Mouse (Mus musculus) cerebellum, postnatal 10 days (tissue): ENCODE data around the gene Vtcn1.

Experiments used
- DNase-seq, 2 experiments: peaks; one replicate each; pipeline ENCODE4 v3.0.0; 2021; ENCODE audit warnings: mixed read lengths in 2 of 2

The Vtcn1 gene

GRCm38 (mm10) chr3:100857139-100857538 lies 31.9 kb downstream of the Vtcn1 start:
- DNase-seq: no peak

DNA sequence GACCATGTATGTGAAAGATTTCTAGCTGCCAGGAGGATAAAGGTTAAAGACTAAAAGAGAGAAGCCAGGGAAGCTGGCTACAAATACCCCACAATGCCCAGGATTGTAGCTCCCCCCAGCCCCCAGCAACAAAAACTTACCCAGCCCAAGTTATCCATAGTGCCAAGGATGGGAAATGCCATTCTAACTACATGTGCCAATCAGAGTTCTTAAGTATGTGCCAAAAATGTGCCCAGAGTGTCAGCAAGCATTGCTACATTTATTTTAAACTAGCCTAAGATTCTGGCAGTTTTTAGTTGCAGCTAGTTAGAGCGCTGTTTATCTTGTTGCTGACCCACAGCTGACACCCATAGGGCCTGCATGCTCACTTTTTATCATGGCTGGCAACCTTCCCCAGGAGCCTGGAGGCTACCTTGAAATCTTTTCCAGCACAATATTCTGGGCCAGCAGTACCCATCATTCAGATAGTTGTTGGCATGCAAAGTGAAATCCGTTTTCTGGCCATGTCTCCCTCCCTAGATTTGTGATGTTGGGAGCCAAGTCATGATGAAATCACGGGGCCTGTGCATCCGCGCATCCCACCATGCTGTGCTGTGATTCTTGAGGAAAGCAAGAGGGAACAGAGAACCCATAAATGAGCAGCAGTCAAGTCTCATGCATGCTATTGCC lies 33.2 kb downstream of the Vtcn1 start:
- DNase-seq: peak; percentile 76 to 82

- DNase-seq: peak; percentile 7 to 13
Measured at GRCm38 (mm10) chr3:100861307-100862303, 36.3 kb downstream of the Vtcn1 start.

- DNase-seq: no peak
Measured at GRCm38 (mm10) chr3:100866946-100867345, 41.7 kb downstream of the Vtcn1 start.

GRCm38 (mm10) chr3:100877057-100877456 lies 51.8 kb downstream of the Vtcn1 start:
- peak; percentile 34 to 57 for DNase-seq

DNA sequence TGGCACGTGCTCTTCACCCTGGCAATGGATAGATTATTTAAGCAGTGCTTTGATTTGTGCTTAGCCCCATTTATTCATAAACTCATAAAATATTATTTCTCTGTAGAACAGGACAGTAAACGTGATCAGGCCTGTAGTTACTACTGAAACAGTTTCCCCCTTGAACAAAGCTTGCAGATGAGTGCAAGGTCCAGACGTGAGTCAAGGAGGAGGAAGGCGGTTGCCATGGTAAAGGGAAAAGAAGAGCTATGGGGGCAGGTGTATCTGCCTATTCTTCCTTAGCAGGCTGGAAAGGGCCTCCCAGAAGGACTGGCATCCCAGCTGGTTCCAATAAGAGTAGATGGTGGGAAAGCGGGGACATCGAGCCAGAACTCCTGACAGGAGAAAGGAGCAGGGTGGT lies 56.1 kb downstream of the Vtcn1 start:
- DNase-seq: peak in 1 of 2 experiments; percentile 16

DNA sequence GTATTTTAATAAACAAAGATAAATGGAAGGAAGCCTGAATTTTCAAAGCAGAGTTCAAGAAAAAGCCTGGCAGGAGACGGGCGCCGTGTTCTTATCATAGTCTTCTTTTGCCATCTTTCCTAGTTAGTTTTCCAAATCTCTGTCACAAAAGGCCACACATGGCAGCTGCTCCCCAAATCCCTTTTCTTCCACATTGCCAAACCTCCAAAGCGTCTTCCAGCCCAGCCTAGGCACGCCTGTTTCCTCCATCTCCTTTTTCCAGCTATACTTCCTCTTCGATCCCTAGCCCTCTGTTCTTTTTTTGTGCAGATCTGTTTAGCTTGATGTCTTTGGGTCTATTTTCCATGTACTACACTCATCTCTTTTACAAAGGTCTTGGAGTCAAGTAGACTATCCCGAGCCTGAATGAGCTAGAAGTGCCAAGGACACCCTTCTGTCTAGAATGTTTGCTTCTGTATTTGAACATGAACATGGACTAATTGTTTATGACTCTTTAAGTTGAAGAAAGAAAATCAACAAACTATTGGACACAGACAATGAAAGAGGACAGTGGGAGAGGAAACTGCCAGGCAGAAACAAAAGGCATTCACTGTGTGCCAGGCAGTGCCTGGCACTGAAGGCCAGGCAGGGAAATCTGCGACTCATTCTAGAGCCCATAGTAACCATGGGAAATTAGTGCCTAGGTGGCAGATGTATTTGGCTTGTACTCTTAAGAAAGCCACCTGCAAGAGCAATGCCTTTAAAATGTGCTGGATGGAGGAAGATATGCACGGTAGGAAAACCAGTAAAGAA lies 56.8 kb downstream of the Vtcn1 start:
- peak; percentile 16 for DNase-seq

DNA sequence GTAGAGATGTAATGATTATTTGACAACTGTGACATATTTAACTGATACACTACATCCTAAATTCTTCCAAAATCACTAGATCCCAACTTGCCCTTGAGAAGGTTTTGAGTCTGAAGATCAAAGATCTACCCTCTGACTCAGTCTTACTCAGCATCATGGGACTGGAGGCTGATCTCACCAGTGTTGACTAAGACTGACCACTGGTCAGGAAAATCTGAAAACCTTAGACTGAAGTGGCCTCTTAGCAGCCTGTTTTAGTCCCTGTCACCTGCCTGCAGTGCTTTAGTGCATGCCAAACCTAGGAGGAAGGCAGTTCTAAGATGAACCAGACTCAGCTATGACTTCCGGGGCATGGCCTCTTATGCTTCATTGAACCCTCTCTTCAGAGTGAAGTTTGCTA lies 64.0 kb downstream of the Vtcn1 start:
- DNase-seq: no peak

DNA sequence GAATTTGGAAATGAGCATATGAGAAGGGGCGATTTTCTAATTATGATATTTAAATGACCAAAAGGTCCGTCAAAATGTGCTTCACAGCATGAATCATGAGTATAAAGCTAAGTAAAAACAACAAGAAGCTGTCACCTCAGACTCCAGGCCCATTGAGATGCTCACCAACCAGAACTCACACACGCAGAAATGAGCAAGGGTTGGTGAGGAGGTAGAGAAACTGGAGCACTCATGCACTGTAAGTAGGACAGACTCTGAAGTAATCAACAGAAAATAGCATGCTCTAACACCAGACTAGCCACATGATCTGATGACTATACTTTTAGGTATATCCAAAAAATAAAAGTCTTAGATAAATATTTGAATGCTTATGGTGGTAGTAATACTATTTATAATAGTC lies 65.1 kb downstream of the Vtcn1 start:
- DNase-seq: no peak

DNA sequence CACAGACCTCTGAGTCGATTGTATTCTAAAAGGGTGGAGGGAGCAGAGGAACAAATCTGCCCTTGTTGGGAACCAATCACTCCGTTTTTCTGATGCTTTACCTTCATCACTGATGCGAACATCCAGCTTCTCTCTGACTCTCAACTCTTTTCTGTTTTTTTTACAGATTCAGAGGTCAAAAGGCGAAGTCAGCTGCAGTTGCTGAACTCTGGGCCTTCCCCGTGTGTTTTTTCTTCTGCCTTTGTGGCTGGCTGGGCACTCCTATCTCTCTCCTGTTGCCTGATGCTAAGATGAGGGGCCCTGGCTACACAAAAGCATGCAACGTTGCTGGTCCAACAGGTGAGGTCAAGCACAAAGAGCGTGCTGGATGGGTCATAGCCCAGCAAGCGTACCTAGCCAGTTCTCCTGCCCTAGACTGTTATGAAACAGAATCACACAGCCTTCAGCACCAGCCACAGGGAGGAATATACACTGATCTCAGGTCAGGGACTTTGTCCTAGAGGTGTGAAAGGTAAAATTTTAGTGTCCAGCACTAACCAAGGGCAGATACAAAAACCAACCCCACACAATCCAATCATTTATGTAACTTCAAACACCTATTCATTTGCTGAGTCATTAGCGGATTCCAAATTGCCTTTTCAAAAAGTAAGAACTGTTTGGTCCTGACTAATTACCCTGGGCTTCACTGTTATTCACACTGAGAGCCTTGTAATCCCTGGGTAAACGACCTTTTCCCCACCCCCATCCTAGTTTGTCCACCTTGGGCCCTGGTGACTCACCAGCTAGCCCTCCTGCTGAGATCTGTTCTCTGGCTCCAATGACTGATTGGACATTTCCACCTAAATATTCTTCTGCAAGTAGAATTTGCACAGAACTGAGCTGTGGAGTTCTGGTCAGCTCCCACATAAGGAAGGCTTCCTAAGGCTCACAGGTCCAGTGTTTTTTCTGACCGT lies 67.4 kb downstream of the Vtcn1 start:
- DNase-seq: no peak

- no peak for DNase-seq
Measured at GRCm38 (mm10) chr3:100895500-100895899, 70.2 kb downstream of the Vtcn1 start.

DNA sequence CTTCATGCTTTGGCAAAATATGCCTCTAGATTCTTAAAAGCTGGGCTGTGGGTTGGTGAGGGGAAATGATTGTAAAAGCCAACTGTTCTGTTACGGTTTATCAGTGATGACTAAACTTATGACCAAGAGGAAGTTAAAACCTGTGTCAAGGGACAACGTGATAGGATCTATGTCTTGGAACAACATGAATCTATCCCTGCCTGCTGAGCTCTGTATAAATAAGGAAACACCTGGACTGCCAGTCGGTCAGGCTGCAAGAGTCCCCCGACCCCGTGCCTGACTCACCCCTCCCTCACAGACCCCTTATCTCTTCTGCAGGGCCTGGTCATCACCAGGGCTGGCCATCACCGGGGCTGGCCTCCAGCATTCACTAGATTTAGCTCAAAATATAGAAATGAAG lies 80.9 kb downstream of the Vtcn1 start:
- DNase-seq: no peak

DNA sequence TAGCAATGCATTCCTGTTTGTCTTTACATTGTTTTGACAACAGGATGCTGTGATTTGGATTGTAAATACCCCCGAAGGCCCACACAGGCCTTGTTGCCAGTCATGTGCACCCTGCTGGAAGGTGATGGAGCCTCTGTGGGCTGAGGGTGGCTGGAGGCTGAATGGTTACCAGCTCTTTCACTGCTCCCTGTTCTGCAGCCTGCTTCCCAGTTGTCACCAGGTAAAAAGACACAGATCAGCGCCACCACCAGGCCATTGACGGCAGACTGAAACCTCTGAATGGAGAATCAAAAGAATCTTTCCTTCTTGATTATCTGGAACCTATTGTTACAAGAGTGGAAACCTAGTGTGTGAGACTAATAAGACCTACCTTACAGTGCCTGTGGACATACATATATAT lies 81.7 kb downstream of the Vtcn1 start:
- DNase-seq: peak; percentile 49 to 50

DNA sequence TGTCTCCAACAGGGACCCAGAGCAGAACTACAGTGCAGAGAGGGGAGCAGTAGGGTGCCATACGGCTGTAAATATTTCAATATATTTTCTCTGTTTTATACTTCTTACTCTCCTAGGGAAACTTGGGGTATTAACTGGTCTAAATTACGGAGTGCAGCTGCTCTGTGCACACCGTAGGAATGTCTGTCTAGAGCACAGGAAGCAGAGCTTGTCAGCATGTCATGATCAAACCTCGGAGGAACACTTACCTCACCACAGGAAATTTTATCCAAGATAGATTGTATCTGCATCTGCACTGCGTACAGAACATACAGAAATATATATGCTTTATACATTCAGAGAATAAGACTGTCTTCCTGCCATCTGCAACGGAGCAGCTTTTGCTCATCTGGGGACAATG lies 83.3 kb downstream of the Vtcn1 start:
- DNase-seq: no peak

- no peak for DNase-seq
Measured at GRCm38 (mm10) chr3:100910621-100911020, 85.4 kb downstream of the Vtcn1 start.

GRCm38 (mm10) chr3:100911026-100911425 lies 85.8 kb downstream of the Vtcn1 start:
- no peak for DNase-seq

GRCm38 (mm10) chr3:100911498-100912213 lies 86.4 kb downstream of the Vtcn1 start:
- no peak for DNase-seq

DNA sequence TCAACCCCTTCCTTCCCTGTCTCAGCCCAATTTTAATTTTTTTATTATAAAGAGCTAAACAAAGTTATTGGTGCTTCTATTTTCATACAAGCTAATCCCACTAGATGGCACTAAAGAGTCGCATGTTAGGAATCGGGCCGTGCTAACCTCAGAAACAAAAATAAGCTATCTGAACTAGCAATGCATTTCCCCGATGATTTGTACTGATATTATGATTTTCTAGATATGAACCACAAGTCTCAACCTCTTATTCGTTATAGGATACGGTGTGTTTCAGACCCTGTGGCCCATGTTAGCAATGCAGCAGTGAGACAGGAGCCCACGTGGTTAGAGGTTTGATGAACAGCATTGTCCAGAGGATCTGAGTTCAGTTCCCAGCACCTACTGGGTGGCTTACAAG lies 91.6 kb downstream of the Vtcn1 start:
- peak; percentile 40 to 76 for DNase-seq

DNA sequence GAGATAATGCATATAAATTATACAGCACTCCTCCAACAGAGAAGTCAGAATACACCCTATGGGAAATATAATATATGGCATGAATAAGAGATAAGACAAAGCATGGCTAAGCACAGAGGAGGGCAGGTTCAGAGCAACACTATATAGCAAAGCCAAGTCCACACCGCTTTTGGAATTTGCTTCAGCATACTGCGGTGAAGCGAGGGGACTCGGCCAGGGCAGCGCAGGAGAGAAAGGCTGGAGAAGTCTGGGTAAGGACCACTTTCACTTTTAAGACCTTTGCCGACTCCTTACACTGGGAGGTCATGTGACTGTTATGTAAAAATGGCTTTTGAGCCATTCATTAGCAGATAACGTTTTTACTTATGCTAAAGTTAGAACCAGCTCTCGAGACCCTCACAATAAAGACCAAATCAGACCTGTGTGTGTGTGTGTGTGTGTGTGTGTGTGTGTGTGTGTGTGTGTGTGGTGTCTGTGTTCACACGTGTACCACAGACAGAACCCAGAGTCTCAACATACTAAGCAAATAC lies 95.4 kb downstream of the Vtcn1 start:
- no peak for DNase-seq

DNA sequence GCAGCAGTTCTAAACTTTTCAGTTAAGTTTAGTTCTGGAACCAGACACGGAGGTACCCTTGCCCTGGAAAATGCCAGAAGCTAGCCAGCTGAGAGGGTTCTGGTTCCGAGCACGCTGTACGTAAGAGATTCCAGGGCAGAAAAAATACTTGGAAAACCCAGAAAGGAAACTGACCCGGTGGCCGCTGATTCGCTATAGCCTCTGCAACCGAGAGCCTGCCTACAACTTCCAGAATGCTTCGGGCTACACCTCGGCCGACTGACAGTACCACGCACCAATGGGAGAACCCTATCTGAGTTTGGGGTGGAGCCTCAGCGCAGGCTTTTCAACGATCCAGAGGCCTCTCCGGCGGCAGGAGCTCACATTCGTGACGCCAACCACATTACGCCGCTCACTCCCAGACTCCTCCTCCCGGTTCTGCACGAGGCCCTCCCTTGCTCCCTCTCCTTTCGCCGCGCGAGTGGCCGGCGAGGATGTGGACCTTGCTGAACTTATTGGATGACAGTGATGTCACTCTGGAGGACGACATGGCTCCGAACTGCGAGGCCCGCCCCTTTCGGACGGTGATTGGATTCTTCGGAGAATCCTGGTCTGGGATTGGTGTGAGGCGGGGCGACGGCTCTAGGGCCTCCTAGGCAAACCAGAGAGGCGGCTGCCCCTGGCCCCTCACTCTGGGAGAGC lies 96.7 kb downstream of the Vtcn1 start, which contains the start of gene Trim45:
TSS of gene Trim45 (plus strand) at position 378 of the 681 bp plus-strand sequence.
- peak; percentile 98 to 99 for DNase-seq
